Mouse (Mus musculus): ENCODE results near the gene Kpna6. TPM values are rescaled to one million over a fixed set of nuclear protein-coding genes. Genes with fewer than 3 reads are reported as not detected.

Kpna6 gene
- polyA plus RNA-seq, 1 experiment from 2014 or later, result 16.3 TPM

GRCm38 (mm10) chr4:129610472-129610871 lies 62.1 kb downstream of the Kpna6 start:
- Histone ChIP-seq H3K27ac (replicated peaks) (no peak overlapping the region), H3K9ac (replicated peaks) (no peak overlapping the region), H3K4me2 (replicated peaks) (no peak overlapping the region), H3K4me1 (no peaks in the 10 kb centered on the region), H3K9me3 (no peaks in the 10 kb centered on the region), H3K27me3 (no peaks in the 10 kb centered on the region), H3K36me3 (peaks cover 40% of the 10 kb centered on the region), H3K4me3 (no peak overlapping the region)
- no peak for ATAC-seq (ENCODE audit: low FRiP score, low read depth)
- 83% methylated on average over 4 of the region's 4 CpGs for WGBS

DNA sequence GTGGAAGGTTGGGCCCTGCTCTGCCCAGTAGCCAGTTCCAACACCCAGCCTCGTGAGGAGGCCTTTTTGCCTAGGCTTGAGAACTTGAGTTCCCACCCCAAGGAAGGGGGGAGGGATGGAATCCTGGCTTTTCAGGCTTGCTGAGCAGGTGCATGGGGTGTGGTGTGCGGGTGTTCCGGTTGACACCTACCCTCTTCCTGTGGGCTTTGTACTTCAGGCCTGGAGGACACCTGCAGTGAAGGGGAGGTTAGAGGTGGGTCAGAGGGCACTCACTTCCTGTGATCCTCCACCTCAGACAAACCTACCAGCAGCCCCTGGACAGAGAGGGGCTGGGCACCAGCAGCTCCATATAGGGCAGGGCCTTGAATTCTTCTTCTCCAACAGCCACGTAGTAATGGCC lies 62.5 kb downstream of the Kpna6 start:
- H3K36me3 ChIP-seq, result peaks cover 43% of the 10 kb centered on the region
- H3K27ac ChIP-seq (replicated peaks), result no peak overlapping the region
- H3K4me1 ChIP-seq, result no peaks in the 10 kb centered on the region
- no peak overlapping the region for H3K4me2 ChIP-seq (replicated peaks)
- WGBS, result 81% methylated on average over 4 of the region's 4 CpGs
- H3K9me3 ChIP-seq, result no peaks in the 10 kb centered on the region
- no peak for ATAC-seq (ENCODE audit: low FRiP score, low read depth)
- H3K9ac ChIP-seq (replicated peaks), result no peak overlapping the region
- no peaks in the 10 kb centered on the region for H3K27me3 ChIP-seq
- no peak overlapping the region for H3K4me3 ChIP-seq

- Histone ChIP-seq H3K36me3 (peaks cover 52% of the 10 kb centered on the region), H3K4me3 (no peak overlapping the region), H3K9me3 (no peaks in the 10 kb centered on the region), H3K4me1 (no peaks in the 10 kb centered on the region), H3K9ac (replicated peaks) (no peak overlapping the region; the same call in 1 of the 2 replicates), H3K27me3 (no peaks in the 10 kb centered on the region), H3K4me2 (replicated peaks) (no peak overlapping the region), H3K27ac (replicated peaks) (no peak overlapping the region)
- 0 out of 2 replicates have a peak, but pooled peaks have one; percentile 36 for ATAC-seq (ENCODE audit: low FRiP score, low read depth)
- WGBS, result 81% methylated on average over 12 of the region's 12 CpGs
Observed at GRCm38 (mm10) chr4:129609139-129609631, 63.4 kb downstream of the Kpna6 start.

- H3K4me2 ChIP-seq (replicated peaks), result no peak overlapping the region
- H3K9ac ChIP-seq (replicated peaks), result no peak overlapping the region
- peak overlapping the region; percentile 22 for H3K27ac ChIP-seq (replicated peaks)
- 42% methylated on average over 7 of the region's 7 CpGs for WGBS
- no peak overlapping the region for H3K4me3 ChIP-seq
- H3K9me3 ChIP-seq, result no peaks in the 10 kb centered on the region
- peak; percentile 73 for ATAC-seq (ENCODE audit: low FRiP score, low read depth)
- H3K36me3 ChIP-seq, result peaks cover 58% of the 10 kb centered on the region
- H3K27me3 ChIP-seq, result no peaks in the 10 kb centered on the region
- no peaks in the 10 kb centered on the region for H3K4me1 ChIP-seq
Observed at GRCm38 (mm10) chr4:129608426-129609025, 64.0 kb downstream of the Kpna6 start.

- no peaks in the 10 kb centered on the region for H3K9me3 ChIP-seq
- WGBS, result under 1% methylated on average over 74 of the region's 74 CpGs
- peak within 1 kb of the TSS; percentile 93 for H3K4me2 ChIP-seq (replicated peaks)
- peak; percentile 88 for ATAC-seq (ENCODE audit: low FRiP score, low read depth)
- no peaks in the 10 kb centered on the region for H3K27me3 ChIP-seq
- H3K9ac ChIP-seq (replicated peaks), result peak within 1 kb of the TSS; percentile 87
- peaks cover 27% of the 10 kb centered on the region for H3K4me1 ChIP-seq
- peak within 1 kb of the TSS; percentile 75 for H3K4me3 ChIP-seq
- peaks cover 53% of the 10 kb centered on the region for H3K36me3 ChIP-seq
- H3K27ac ChIP-seq (replicated peaks), result peak within 1 kb of the TSS; percentile 52
Observed at GRCm38 (mm10) chr4:129600233-129601158, 72.1 kb downstream of the Kpna6 start, which contains the start of the genes Eif3i and Tmem234. Eif3i (minus strand) TSS chr4:129600648. Tmem234 (plus strand) TSS chr4:129600668.

Small RNAs within 50 kb of the gene (microRNA-seq; reads per million reads assigned to microRNA genes)
- 0.93 reads per million for gene Mir7016

Other genes with a start within 250 kb of the Kpna6 start
- gene Zbtb8b, start 231.9 kb downstream of the Kpna6 start, polyA plus RNA-seq (2016; fragmentation: Nextera tagmentation; extraction: Ambion mirVana), result 4.1 and 5.0 TPM in 2 replicates
- gene Bsdc1, start 211.2 kb downstream of the Kpna6 start, polyA plus RNA-seq (2016; fragmentation: Nextera tagmentation; extraction: Ambion mirVana), result 31.9 and 33.7 TPM in 2 replicates
- gene Tssk3, start 181.7 kb downstream of the Kpna6 start, polyA plus RNA-seq (2016; fragmentation: Nextera tagmentation; extraction: Ambion mirVana), result not detected in 2 replicates
- not detected in 2 replicates for gene Fam229a, start 181.6 kb downstream of the Kpna6 start, polyA plus RNA-seq (2016; fragmentation: Nextera tagmentation; extraction: Ambion mirVana)
- 2,082 and 2,101 TPM in 2 replicates for gene Marcksl1, start 159.2 kb downstream of the Kpna6 start, polyA plus RNA-seq (2016; fragmentation: Nextera tagmentation; extraction: Ambion mirVana)
- 188 and 190 TPM in 2 replicates for gene Hdac1, start 130.1 kb downstream of the Kpna6 start, polyA plus RNA-seq (2016; fragmentation: Nextera tagmentation; extraction: Ambion mirVana)
- 3.7 and 3.8 TPM in 2 replicates for gene Lck, start 99.1 kb downstream of the Kpna6 start, polyA plus RNA-seq (2016; fragmentation: Nextera tagmentation; extraction: Ambion mirVana)
- gene Fam167b, start 94.2 kb downstream of the Kpna6 start, polyA plus RNA-seq (2016; fragmentation: Nextera tagmentation; extraction: Ambion mirVana), result 0.54 TPM in 1 of 2 replicates, not detected in the other
- gene Eif3i, start 72.1 kb downstream of the Kpna6 start, polyA plus RNA-seq (2016; fragmentation: Nextera tagmentation; extraction: Ambion mirVana), result 196 and 202 TPM in 2 replicates
- 182 and 192 TPM in 2 replicates for gene Tmem234, start 72.1 kb downstream of the Kpna6 start, polyA plus RNA-seq (2016; fragmentation: Nextera tagmentation; extraction: Ambion mirVana)
- gene Dcdc2b, start 58.5 kb downstream of the Kpna6 start, polyA plus RNA-seq (2016; fragmentation: Nextera tagmentation; extraction: Ambion mirVana), result 2.8 and 2.9 TPM in 2 replicates
- gene Iqcc, start 53.7 kb downstream of the Kpna6 start, polyA plus RNA-seq (2016; fragmentation: Nextera tagmentation; extraction: Ambion mirVana), result 26.7 and 30.7 TPM in 2 replicates
- 88.3 TPM in 2 replicates for gene Ccdc28b, start 48.8 kb downstream of the Kpna6 start, polyA plus RNA-seq (2016; fragmentation: Nextera tagmentation; extraction: Ambion mirVana)
- gene Txlna, start 31.7 kb downstream of the Kpna6 start, polyA plus RNA-seq (2016; fragmentation: Nextera tagmentation; extraction: Ambion mirVana), result 90.3 and 91.8 TPM in 2 replicates
- gene Tmem39b, start 24.1 kb upstream of the Kpna6 start, polyA plus RNA-seq (2016; fragmentation: Nextera tagmentation; extraction: Ambion mirVana), result 17.3 and 21.9 TPM in 2 replicates
- gene Khdrbs1, start 69.5 kb upstream of the Kpna6 start, polyA plus RNA-seq (2016; fragmentation: Nextera tagmentation; extraction: Ambion mirVana), result 224 and 239 TPM in 2 replicates
- gene Ptp4a2, start 138.5 kb upstream of the Kpna6 start, polyA plus RNA-seq (2016; fragmentation: Nextera tagmentation; extraction: Ambion mirVana), result 345 and 375 TPM in 2 replicates